9 mouse cellular contexts compared by ENCODE assay signal in the genomic region with DNA sequence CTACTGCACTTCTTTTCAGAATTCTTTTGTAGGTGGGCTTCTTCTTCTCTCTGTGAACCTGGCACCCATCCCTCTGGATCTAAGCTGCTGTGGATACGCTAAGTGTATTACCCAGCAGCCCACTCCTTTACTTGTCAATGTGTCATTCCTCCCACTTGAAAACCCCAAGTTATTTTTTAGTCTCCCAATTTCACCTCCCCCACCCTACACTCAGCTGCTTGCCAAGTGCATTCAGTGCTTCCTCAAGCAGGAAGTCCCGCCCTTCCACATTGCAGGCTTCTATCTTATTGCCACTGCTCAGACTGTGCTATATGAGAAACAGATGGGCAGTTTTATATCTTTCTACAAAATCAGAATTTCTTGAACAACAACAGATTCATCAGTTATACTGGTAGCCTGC. TPM values are rescaled to one million over a fixed set of nuclear protein-coding genes. Genes with fewer than 3 reads are reported as not detected.
DNase-seq lines count a peak whose midpoint lies in the region; ATAC-seq and TF ChIP-seq lines count a peak whose summit lies in the region.
"Had no signal": no experiment of that assay in that cellular context is flagged by ENCODE, and none has a peak within 500 bp of the region (broad histone marks: within the 10 kb centered on the region; RNA-seq: fewer than 3 reads in every experiment).

No protein-coding gene starts in this region.

- no peak overlapping the region for H3K4me2 ChIP-seq in kidney, embryonic 16.5 days (replicated peaks; ENCODE audit: low read depth, low read length)
- H3K4me2 ChIP-seq: lung, embryonic 15.5 days had no signal

- peak; percentile 79 for ATAC-seq in common myeloid progenitor, adult 5-6 weeks (replicated peaks; ENCODE audit: low read depth, poor library complexity, severe bottlenecking)
- peak; percentile 42; the same call in 1 of the 2 replicates for ATAC-seq in kidney, embryonic 16.5 days (ENCODE audit: low FRiP score, low TSS enrichment)
- no peak for ATAC-seq in cerebellum, adult (ENCODE audit: insufficient number of reproducible peaks, low FRiP score, low TSS enrichment)

- WGBS in heart, adult 2 months, result 45% methylated on average over 2 of the region's 2 CpGs
- WGBS in kidney, embryonic 16.5 days, result 57% methylated on average over 2 of the region's 2 CpGs

- no peak overlapping the region for H3K4me3 ChIP-seq in heart, adult 2 months
- H3K4me3 ChIP-seq in kidney, embryonic 16.5 days (ENCODE audit: low read length), result no peak overlapping the region
- H3K4me3 ChIP-seq: lung, embryonic 15.5 days had no signal

- H3K9me3 ChIP-seq in kidney, embryonic 16.5 days (ENCODE audit: low read length), result no peaks in the 10 kb centered on the region
- H3K9me3 ChIP-seq: lung, embryonic 15.5 days had no signal

- intact Hi-C loops in heart, adult 2 months (cut with DNase I), result no loop called here
- intact Hi-C loops in heart, postnatal 25 days (cut with DNase I), result no loop called here

- H3K9ac ChIP-seq in heart, adult 2 months (ENCODE audit: low read depth, low read length), result no peak overlapping the region
- no peak overlapping the region for H3K9ac ChIP-seq in kidney, embryonic 16.5 days (replicated peaks; ENCODE audit: low read length)
- H3K9ac ChIP-seq: lung, embryonic 15.5 days had no signal

- H3K79me2 ChIP-seq in heart, adult 2 months (replicated peaks; ENCODE audit: control insufficient read depth, insufficient read depth, low read length), result no peaks in the 10 kb centered on the region

- peak overlapping the region; percentile 55 for H3K27ac ChIP-seq in heart, adult 2 months
- no peak overlapping the region for H3K27ac ChIP-seq in kidney, embryonic 16.5 days (ENCODE audit: low read length)
- H3K27ac ChIP-seq: lung, embryonic 15.5 days had no signal

- DNase-seq in heart, adult 2 months, result peak in 1 of 2 experiments; percentile 40
- DNase-seq in heart, postnatal 25 days (ENCODE audit: low spot score), result no peak
- DNase-seq in lung, postnatal 36 days, result peak; percentile 77
- DNase-seq in Muller cell, postnatal 12 days (ENCODE audit: inconsistent ontology term), result no peak
- no peak for DNase-seq in cerebellum, adult 11-12 months

- TF ChIP-seq EP300 in heart, adult 2 months (IDR thresholded peaks at IDR 0.05; ENCODE audit: insufficient read depth, low read depth, low read length), result peak; percentile 66; the same call in 1 of the 2 replicates

- TF ChIP-seq CTCF in heart, adult 2 months (IDR thresholded peaks at IDR 0.05), result no peak

- no peak for TF ChIP-seq POLR2A in heart, adult 2 months (IDR thresholded peaks at IDR 0.05; ENCODE audit: insufficient read depth, low read depth, low read length)

- peaks cover 3% of the 10 kb centered on the region; the same call in 1 of the 2 replicates for H3K36me3 ChIP-seq in heart, adult 2 months (ENCODE audit: control insufficient read depth, insufficient read depth, low read length)
- no peaks in the 10 kb centered on the region for H3K36me3 ChIP-seq in kidney, embryonic 16.5 days (ENCODE audit: insufficient read depth, low read length)
- H3K36me3 ChIP-seq: lung, embryonic 15.5 days had no signal

- no peaks in the 10 kb centered on the region for H3K27me3 ChIP-seq in heart, adult 2 months (ENCODE audit: control insufficient read depth, insufficient read depth, low read length)
- peaks cover 39% of the 10 kb centered on the region for H3K27me3 ChIP-seq in kidney, embryonic 16.5 days (ENCODE audit: insufficient read depth, low read length)

- H3K4me1 ChIP-seq in heart, adult 2 months (ENCODE audit: control insufficient read depth, insufficient read depth, low read length), result peaks cover 7% of the 10 kb centered on the region
- peaks cover 9% of the 10 kb centered on the region for H3K4me1 ChIP-seq in kidney, embryonic 16.5 days (ENCODE audit: insufficient read depth, low read length)
- H3K4me1 ChIP-seq: lung, embryonic 15.5 days had no signal

RNA-seq across cellular contexts. Expression of gene Atg4a, which starts 22.8 kb away (rescaled TPM):
- total RNA-seq in heart, adult 2 months (2021), result 10 to 100 TPM in 1 of 2 experiments, 1 to 10 TPM in 1; 9.2 to 10.8 TPM
- 4.3 and 8.8 TPM in 2 replicates for polyA plus RNA-seq in heart, adult 2 months (2012; rRNA removed)
- 10 to 100 TPM; 10.7 to 11.3 TPM for total RNA-seq in heart, postnatal 25 days (2021)
- total RNA-seq in common myeloid progenitor, adult 5-6 weeks (2017), result 25.2 and 26.9 TPM in 2 replicates
- polyA plus RNA-seq in kidney, embryonic 16.5 days (2015; fragmentation: Nextera tagmentation; extraction: Ambion mirVana), result 20.6 and 21.6 TPM in 2 replicates

RNA-seq across cellular contexts. Expression of gene Psmd10, which starts 23.0 kb away (rescaled TPM):
- 10 to 100 TPM; 12.5 to 13.8 TPM for total RNA-seq in heart, adult 2 months (2021)
- 5.1 and 9.4 TPM in 2 replicates for polyA plus RNA-seq in heart, adult 2 months (2012; rRNA removed)
- 10 to 100 TPM; 12.5 to 13.5 TPM for total RNA-seq in heart, postnatal 25 days (2021)
- total RNA-seq in common myeloid progenitor, adult 5-6 weeks (2017), result 46.3 and 50.3 TPM in 2 replicates
- polyA plus RNA-seq in kidney, embryonic 16.5 days (2015; fragmentation: Nextera tagmentation; extraction: Ambion mirVana), result 58.4 and 60.5 TPM in 2 replicates
